Mouse (Mus musculus) ES-E14 (cell line): ENCODE measurements at regions not wholly inside any gene's neighbourhood (a gene's known extent, or its start where the extent isn't known, plus 50 kb on each side); places are given as distances from the start of the nearest gene placed in this dataset.

Source experiments
- DNase-seq: peaks from one replicate; pipeline ENCODE4 v3.0.0-alpha.2; 2013; ENCODE audit warnings: low read depth, low spot score
- H3K27ac ChIP-seq: 2 replicates; pipeline ENCODE4 v1.5.1; 2012; ENCODE audit warnings: low read depth, mild to moderate bottlenecking, low read length, moderate library complexity, mixed read lengths; ENCODE audit not compliant: poor library complexity, insufficient read depth, severe bottlenecking
- H3K36me3 ChIP-seq: 2 replicates; pipeline ENCODE4 v1.6.1; 2012; ENCODE audit warnings: mild to moderate bottlenecking, low read length, moderate library complexity, mixed read lengths; ENCODE audit not compliant: control insufficient read depth, poor library complexity, insufficient read depth, severe bottlenecking
- H3K4me1 ChIP-seq, 2 experiments: fragments of 150-350 bp in 1 of 2; sonication (generic) in 1 of 2; 2 replicates each; pipeline ENCODE4 v1.6.1; 2012; ENCODE audit warnings: low read length in 2 of 2, mild to moderate bottlenecking in 1 of 2, mixed read lengths in 1 of 2; ENCODE audit not compliant: control insufficient read depth in 2 of 2, insufficient read depth in 2 of 2, poor library complexity in 1 of 2
- H3K4me3 ChIP-seq, 2 experiments: fragments of 150-350 bp in 1 of 2; sonication (generic) in 1 of 2; 2 replicates each; pipeline ENCODE4 v1.5.1; 2012; ENCODE audit warnings: low read length in 2 of 2, low read depth in 1 of 2, mild to moderate bottlenecking in 1 of 2, mixed read lengths in 1 of 2; ENCODE audit not compliant: insufficient read depth in 1 of 2, poor library complexity in 1 of 2, severe bottlenecking in 1 of 2
- H3K9ac ChIP-seq: 2 replicates; pipeline ENCODE4 v1.6.1; 2012; ENCODE audit warnings: low read depth, mild to moderate bottlenecking, low read length, mixed read lengths; ENCODE audit not compliant: poor library complexity, insufficient read depth, severe bottlenecking
- H3K9me3 ChIP-seq: fragments of 150-350 bp; sonication (generic); 2 replicates; pipeline ENCODE4 v1.6.1; 2012; ENCODE audit warnings: low read depth, mild to moderate bottlenecking, low read length; ENCODE audit not compliant: control insufficient read depth, insufficient read depth
- CHD2 ChIP-seq: IDR thresholded peaks from 2 replicates; pipeline ENCODE4 v1.6.1; 2014; ENCODE audit warnings: mild to moderate bottlenecking, low read depth, low read length, inconsistent platforms
- HCFC1 ChIP-seq: IDR thresholded peaks from 2 replicates; pipeline ENCODE4 v1.6.1; 2012; ENCODE audit warnings: low read length, inconsistent platforms, borderline replicate concordance; ENCODE audit not compliant: insufficient read depth
- MAFK ChIP-seq: IDR thresholded peaks from 2 replicates; pipeline ENCODE4 v1.6.1; 2014; ENCODE audit warnings: mild to moderate bottlenecking, low read depth, low read length, inconsistent platforms; ENCODE audit not compliant: insufficient read depth
- ZC3H11A ChIP-seq: IDR thresholded peaks from 2 replicates; pipeline ENCODE4 v1.6.1; 2012; ENCODE audit warnings: low read depth, mild to moderate bottlenecking, inconsistent platforms, low read length, borderline replicate concordance
- ZNF384 ChIP-seq: IDR thresholded peaks from 2 replicates; pipeline ENCODE4 v1.6.1; 2012; ENCODE audit warnings: low read depth, low read length, inconsistent platforms
- in situ Hi-C, 2 experiments: fragments of 600-800 bp; cut with MboI; formaldehyde crosslinking; loops; one replicate each; pipeline ENCODE4 v1.15.1; 2025; ENCODE audit warnings: low sequenced_read_pairs in 2 of 2, inconsistent platforms in 1 of 2; ENCODE audit not compliant: unreplicated experiment in 2 of 2

GRCm38 (mm10) chr6:51680239-51680857, 156.6 kb downstream of the Snx10 start:
- Histone ChIP-seq H3K36me3 (no peaks in the 10 kb centered on the region), H3K9me3 (no peaks in the 10 kb centered on the region), H3K4me1 (peaks cover 0 to 4% of the 10 kb centered on the region in 2 experiments; a peak in 1 of 4 replicates), H3K27ac (no peak overlapping the region), H3K9ac (no peak overlapping the region), H3K4me3 (no peak overlapping the region)
- no peak for TF ChIP-seq CHD2
- no peak for TF ChIP-seq HCFC1
- TF ChIP-seq ZNF384, result no peak
- TF ChIP-seq ZC3H11A, result no peak
- no peak for TF ChIP-seq MAFK
- no peak for DNase-seq
- in situ Hi-C loops, result no loop called here

- DNase-seq, result no peak
- H3K4me3 ChIP-seq, result no peak overlapping the region
- no peak overlapping the region for H3K9ac ChIP-seq
- in situ Hi-C loops, result no loop called here
- no peak overlapping the region for H3K27ac ChIP-seq
- no peaks in the 10 kb centered on the region for H3K36me3 ChIP-seq
- TF ChIP-seq MAFK (no peak), ZNF384 (no peak), CHD2 (no peak), HCFC1 (no peak), ZC3H11A (no peak)
- peaks cover 0 to 2% of the 10 kb centered on the region in 2 experiments; a peak in 1 of 4 replicates for H3K4me1 ChIP-seq
- H3K9me3 ChIP-seq, result no peaks in the 10 kb centered on the region
These were observed 159.4 kb downstream of the Snx10 start for GRCm38 (mm10) chr6:51683131-51683530.

- Histone ChIP-seq H3K4me1 (peaks cover 0 to 2% of the 10 kb centered on the region in 2 experiments; a peak in 1 of 4 replicates), H3K9ac (no peak overlapping the region), H3K27ac (no peak overlapping the region), H3K4me3 (no peak overlapping the region), H3K36me3 (no peaks in the 10 kb centered on the region), H3K9me3 (no peaks in the 10 kb centered on the region)
- no peak for TF ChIP-seq ZNF384
- TF ChIP-seq HCFC1, result no peak
- no peak for TF ChIP-seq MAFK
- no peak for TF ChIP-seq ZC3H11A
- no peak for TF ChIP-seq CHD2
- in situ Hi-C loops, result no loop called here
- no peak for DNase-seq
These were observed 162.1 kb downstream of the Snx10 start for GRCm38 (mm10) chr6:51685651-51686287.

- Histone ChIP-seq H3K9ac (no peak overlapping the region), H3K27ac (no peak overlapping the region), H3K9me3 (no peaks in the 10 kb centered on the region), H3K4me1 (peaks cover 0 to 2% of the 10 kb centered on the region in 2 experiments; a peak in 1 of 4 replicates), H3K4me3 (no peak overlapping the region), H3K36me3 (no peaks in the 10 kb centered on the region)
- in situ Hi-C loops, result no loop called here
- TF ChIP-seq ZC3H11A, result no peak
- TF ChIP-seq MAFK, result no peak
- TF ChIP-seq CHD2, result no peak
- TF ChIP-seq HCFC1, result no peak
- TF ChIP-seq ZNF384, result no peak
- DNase-seq, result no peak
These were observed 167.3 kb downstream of the Snx10 start for GRCm38 (mm10) chr6:51690795-51691563.
